Mouse (Mus musculus): Measurements from ENCODE around the gene Kcnq2.

Kcnq2 gene

GRCm38 (mm10) chr2:181104111-181104510, 31.0 kb downstream of the Kcnq2 start:
- no peak for DNase-seq (ENCODE audit: low spot score in 2 of 2)

- no peak for DNase-seq (ENCODE audit: low spot score in 2 of 2)
These were observed 32.9 kb downstream of the Kcnq2 start for GRCm38 (mm10) chr2:181102161-181102560.

- DNase-seq (ENCODE audit: low spot score in 2 of 2), result no peak
These were observed 33.5 kb downstream of the Kcnq2 start for GRCm38 (mm10) chr2:181101626-181102025.

DNA sequence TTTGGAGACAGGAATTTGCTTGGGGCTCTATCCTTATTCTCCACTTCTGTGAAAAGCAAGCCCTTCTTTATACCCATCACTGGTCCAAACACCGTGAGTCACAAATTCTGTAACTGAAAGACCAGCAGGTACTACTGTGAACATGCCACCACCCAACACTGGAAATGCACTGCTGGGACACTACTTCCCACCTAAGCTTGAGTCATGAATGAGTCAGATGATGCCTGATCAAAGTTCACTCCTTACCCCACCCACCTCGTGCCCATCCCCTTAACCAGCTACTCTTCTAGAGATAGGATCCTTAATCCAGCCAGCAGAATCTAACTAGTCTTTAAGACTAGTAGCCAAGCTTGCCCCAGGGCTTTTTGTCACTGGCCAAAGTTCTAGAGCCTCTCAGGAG, 35.0 kb downstream of the Kcnq2 start:
- no peak for DNase-seq (ENCODE audit: low spot score in 2 of 2)

- no peak for DNase-seq (ENCODE audit: low spot score in 2 of 2)
These were observed 45.0 kb downstream of the Kcnq2 start for GRCm38 (mm10) chr2:181090123-181090522.

DNA sequence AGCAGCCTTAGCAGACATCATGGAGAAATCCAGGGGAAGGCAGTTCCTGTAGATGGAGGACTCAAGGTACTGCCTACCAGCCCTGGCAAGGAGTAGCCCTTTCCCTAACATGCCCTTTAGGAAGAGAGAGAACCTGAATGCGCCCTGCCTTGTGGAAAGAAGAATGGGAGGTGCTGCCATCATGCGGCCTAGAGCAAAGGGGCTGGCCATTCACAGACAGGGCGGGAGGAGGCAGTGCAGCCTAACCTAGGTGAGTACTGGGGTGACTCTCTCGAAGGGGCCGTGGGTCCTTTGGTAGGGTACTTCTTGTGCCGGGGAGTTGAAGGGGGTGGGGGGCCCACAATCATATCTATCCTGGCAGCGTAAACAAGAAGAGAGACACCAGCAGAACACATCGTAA, 50.1 kb downstream of the Kcnq2 start:
- no peak for DNase-seq (ENCODE audit: low spot score in 2 of 2)

GRCm38 (mm10) chr2:181083945-181084344, 51.2 kb downstream of the Kcnq2 start:
- no peak for DNase-seq (ENCODE audit: low spot score in 2 of 2)

DNA sequence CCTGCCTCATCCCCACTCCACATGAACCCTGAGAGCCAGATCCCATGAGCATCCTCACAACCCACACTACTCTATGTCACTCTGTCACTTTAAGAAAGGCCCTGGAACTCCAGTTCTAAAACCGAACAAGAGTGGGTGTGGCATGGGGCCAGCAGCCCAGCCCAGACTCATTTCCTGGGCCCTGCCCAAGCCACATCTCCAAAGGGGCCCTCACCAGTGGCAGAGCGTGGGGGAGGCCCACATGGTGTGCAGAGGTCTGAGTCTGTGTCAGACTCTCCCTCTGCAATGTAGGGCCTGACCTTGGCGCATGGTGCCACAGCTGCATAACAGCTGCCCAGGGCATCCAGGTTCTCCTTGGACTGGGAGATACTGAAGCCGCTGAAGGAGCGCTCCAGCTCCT, 54.2 kb downstream of the Kcnq2 start:
- no peak for DNase-seq (ENCODE audit: low spot score in 2 of 2)

DNA sequence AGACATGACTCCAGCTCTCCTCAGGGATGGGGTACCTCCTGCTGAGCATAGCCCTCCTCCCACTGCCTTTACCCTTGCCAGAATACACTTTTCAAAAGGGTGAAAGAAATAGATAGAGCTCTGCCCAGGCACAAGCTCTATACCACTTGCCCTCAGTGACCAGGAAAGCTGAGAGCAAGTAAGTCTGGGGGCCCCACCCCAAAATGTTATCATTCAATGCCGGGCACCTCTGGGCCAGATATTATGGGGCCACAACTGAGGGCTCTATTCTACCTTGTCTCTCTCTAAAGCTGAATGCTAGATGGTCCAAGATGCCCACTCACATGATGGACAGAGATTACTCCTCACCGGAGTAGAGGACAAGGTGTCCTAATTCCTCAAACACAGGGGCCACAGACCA, 55.6 kb downstream of the Kcnq2 start:
- DNase-seq (ENCODE audit: low spot score in 2 of 2), result no peak

DNA sequence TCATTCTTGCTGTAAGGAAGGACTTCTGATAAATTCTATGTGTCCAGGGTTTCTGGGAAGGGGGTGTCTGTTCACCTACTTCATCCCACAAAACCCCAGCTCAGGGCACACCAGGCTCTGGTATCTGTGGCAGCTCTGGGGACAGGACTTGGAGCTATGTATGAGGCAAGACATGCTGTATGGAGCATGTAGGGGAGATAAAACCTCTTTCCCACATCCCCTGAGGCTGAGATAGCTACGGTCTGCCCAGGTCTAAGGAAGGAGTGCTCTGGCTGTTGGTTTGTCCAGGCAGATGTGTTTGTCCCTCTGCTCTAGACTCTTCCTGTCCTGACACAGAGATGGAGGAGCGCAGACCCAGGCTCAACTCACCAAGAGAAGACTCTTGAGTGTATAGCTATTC, 56.2 kb downstream of the Kcnq2 start:
- DNase-seq (ENCODE audit: low spot score in 2 of 2), result no peak

DNA sequence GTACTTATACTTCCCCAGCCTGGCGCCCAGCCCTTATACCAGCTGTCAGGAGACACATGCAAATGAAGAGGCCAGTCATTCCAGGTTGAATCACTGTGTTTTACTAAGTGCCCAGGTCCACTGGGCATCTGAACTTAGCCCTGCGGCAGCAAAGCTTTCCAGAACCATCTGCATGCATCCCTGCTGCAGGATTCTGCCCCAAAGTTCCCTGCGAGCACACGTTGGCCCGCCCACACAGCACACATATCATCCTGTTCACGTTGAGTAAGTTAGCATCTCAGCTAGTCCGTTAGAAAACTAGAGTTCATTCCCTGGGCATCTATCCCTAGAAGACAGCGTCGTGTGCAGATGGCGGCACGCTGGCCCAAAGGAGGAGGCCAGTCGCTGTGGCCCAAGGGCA, 59.6 kb downstream of the Kcnq2 start:
- DNase-seq (ENCODE audit: low spot score in 2 of 2), result no peak

DNA sequence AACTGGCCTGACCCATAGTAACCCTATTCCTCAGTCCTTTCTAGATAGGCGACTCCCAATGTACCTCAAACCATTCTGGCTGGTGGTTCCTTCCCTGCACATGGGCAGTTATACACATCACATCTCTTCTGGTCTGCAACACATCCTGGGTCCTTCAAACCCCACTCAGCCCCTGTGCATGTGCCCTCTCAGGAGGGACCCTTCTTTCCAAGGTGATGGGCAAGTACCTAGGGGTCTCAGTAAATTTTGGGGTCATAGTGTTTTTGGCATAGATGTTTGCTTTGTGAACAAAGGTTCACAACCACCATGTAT, 62.7 kb downstream of the Kcnq2 start:
- DNase-seq (ENCODE audit: low spot score in 2 of 2), result no peak

GRCm38 (mm10) chr2:181071706-181072402, 63.2 kb downstream of the Kcnq2 start:
- peak; percentile 58 to 75 for DNase-seq (ENCODE audit: low spot score in 2 of 2)

- DNase-seq (ENCODE audit: low spot score in 2 of 2), result no peak
These were observed 65.0 kb downstream of the Kcnq2 start for GRCm38 (mm10) chr2:181070136-181070535.

DNA sequence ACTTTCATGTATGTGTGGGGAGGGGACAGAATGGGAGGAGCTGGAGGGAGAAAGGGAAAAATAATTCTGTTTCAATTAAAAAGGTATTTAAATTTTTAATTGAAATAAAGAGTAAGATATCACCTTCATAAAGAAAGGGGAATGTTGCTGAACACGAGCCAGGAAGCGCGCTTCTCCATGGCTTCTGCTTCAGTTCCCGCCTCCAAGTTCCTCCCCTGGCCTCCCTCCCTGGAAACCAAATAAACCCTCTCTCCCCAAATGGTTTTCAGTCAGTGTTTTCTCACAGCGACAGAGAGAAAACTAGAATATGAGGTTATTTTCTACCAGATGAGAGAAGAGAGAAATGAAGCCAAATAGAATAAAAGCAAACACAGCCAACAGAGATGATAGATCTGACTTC, 66.6 kb downstream of the Kcnq2 start:
- DNase-seq (ENCODE audit: low spot score in 2 of 2), result no peak

GRCm38 (mm10) chr2:181065827-181066226, 69.3 kb downstream of the Kcnq2 start:
- DNase-seq (ENCODE audit: low spot score in 2 of 2), result no peak

- DNase-seq (ENCODE audit: low spot score in 2 of 2), result peak; percentile 48 to 81
These were observed 75.0 kb downstream of the Kcnq2 start for GRCm38 (mm10) chr2:181060127-181060526.

GRCm38 (mm10) chr2:181058193-181058592, 76.9 kb downstream of the Kcnq2 start:
- DNase-seq (ENCODE audit: low spot score in 2 of 2), result no peak

GRCm38 (mm10) chr2:181057341-181057740, 77.8 kb downstream of the Kcnq2 start:
- DNase-seq (ENCODE audit: low spot score in 2 of 2), result no peak

DNA sequence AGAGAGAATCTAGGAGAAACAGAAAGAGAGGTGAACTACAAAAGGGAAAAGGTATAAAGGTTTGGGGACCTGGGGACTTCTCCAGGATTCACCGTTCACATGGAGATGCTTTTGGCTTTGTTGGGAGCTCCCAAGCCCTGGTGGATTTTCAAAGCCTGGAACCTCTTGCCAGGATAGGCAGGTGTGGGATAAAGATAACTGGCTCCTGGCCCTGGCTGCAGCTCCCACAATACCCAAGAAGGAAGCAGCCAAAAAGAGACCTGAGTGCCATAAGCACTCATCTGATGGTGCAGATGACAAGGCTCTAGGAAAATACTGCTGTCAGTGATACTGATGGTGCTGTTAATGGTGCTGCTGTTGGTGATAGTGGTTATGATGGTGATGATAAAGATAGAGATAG, 82.9 kb downstream of the Kcnq2 start:
- no peak for DNase-seq (ENCODE audit: low spot score in 2 of 2)

DNA sequence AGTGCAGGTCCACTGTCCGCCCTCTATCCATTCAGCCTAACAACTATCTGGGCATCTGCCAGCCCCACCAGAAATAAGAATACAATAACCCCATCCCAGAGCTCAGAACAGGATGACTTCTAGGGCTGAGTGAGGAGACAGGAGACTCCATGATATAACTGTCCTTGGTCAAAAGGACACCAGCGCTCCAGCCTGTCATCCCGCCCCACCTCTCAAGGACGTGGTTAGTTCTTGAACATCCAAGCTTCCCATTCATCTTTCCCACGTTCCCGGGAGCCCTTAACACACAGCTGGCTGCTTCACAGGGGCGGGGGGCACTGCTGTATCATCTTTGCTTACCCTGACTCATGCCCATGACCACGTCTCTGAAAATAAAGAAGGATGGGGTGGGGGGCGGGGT, 86.1 kb downstream of the Kcnq2 start:
- DNase-seq (ENCODE audit: low spot score in 2 of 2), result no peak

- no peak for DNase-seq (ENCODE audit: low spot score in 2 of 2)
These were observed 86.7 kb downstream of the Kcnq2 start for GRCm38 (mm10) chr2:181048252-181048945.

- no peak for DNase-seq (ENCODE audit: low spot score in 2 of 2)
These were observed 91.1 kb downstream of the Kcnq2 start for GRCm38 (mm10) chr2:181044001-181044400.

DNA sequence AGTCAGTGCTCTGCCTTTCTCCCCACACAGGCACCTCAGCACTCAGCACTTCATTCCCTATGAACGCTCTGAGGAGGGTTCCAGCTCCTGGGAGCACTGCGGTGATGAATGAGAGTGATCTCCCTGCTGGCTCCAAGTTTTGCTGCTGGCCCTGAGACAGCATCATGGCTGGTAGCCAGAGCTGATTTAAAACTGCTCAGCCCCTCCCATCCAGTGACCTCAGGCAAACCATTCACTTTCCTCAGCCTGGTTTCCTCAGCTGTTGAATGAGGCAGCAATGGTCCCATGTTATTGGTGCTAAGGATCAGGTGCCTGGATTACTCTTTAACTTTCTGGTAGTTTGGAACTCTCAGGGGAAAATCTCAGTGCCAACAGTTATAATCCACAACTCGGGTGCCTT, 91.7 kb downstream of the Kcnq2 start, which contains the start of gene Chrna4:
TSS of gene Chrna4 (minus strand) at position 110 of the 400 bp plus-strand sequence.
- no peak for DNase-seq (ENCODE audit: low spot score in 2 of 2)
